Mouse (Mus musculus): Measurements from ENCODE around the gene Rc3h1.

DNA sequence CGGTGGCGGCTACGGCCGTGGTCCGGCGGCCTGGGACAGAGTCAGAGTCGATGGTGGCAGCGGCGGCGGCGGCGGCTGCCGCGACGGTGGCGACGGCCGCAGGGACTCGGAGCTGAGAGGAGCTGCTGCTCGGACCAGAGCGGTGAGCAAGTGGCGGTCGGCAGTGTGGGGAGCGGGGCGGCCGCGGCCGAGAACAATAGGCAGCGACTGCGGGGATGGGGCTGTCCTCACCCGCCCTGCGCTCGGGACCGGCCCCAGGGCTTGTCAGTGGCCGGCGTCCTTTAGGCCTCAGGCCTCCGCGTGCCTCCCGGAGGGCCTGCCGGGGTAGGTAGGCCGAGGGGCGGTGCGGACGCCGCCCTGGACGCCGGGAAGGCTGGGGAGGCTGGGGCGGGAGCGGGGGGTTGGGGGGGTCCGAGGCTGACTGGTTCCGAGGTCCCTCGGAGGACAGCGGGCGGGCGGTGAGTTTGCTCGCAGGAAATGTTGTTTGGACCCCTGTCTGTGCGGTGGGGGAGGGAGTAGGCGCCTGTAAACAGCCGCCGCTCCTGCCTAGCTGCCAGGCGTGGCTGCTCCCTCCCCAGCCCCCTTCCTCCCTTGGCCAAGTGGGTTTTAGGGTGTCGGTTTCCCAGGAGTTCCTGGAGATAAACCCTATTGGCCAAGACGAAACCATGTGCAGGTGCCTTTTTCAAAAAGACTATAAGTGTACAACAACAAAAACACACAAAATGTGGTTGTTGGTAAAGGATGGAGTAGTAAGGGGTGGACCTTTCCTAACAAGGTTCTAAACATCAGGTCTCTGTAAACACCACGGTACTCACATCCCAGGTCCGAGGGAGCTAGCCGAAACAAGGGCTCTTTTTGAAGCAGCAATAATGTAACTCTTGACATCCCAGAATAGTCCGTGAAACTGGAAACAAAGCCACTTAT is 602 bp downstream of the Rc3h1 start:
- TF ChIP-seq CTCF (conservative IDR thresholded peaks at IDR 0.05; ENCODE audit: low read length) (no peak), NANOG (IDR thresholded peaks at IDR 0.05; ENCODE audit: borderline replicate concordance, low read length) (no peak)
